Mouse (Mus musculus) spleen, adult 2 months (tissue): ENCODE data around the gene Gm49398. TPM values are rescaled to one million over a fixed set of nuclear protein-coding genes. Genes with fewer than 3 reads are reported as not detected.

Experiments
- DNase-seq, 2 experiments: peaks; one replicate each; pipeline versions ENCODE4 v3.0.0 to v3.0.0-alpha.2; 2012 to 2021; ENCODE audit warnings: low spot score in 2 of 2, low read depth in 1 of 2
- H3K27ac ChIP-seq: fragments of 200-500 bp; 2 replicates; pipeline ENCODE4 v1.5.1; 2012; ENCODE audit warnings: low read length, inconsistent platforms; ENCODE audit not compliant: insufficient read depth
- H3K27me3 ChIP-seq: fragments of 200-500 bp; 2 replicates; pipeline ENCODE4 v1.6.1; 2012; ENCODE audit warnings: mild to moderate bottlenecking, moderate library complexity, low read length, inconsistent platforms; ENCODE audit not compliant: control insufficient read depth, insufficient read depth
- H3K36me3 ChIP-seq: fragments of 200-500 bp; 2 replicates; pipeline ENCODE4 v1.6.1; 2012; ENCODE audit warnings: mild to moderate bottlenecking, low read length, inconsistent platforms; ENCODE audit not compliant: control insufficient read depth, insufficient read depth
- H3K4me1 ChIP-seq: fragments of 200-500 bp; 2 replicates; pipeline ENCODE4 v1.6.1; 2011; ENCODE audit warnings: inconsistent platforms; ENCODE audit not compliant: control insufficient read depth, insufficient read depth, insufficient read length
- H3K4me3 ChIP-seq: fragments of 200-500 bp; 2 replicates; pipeline ENCODE4 v1.5.1; 2011; ENCODE audit warnings: mild to moderate bottlenecking, inconsistent platforms; ENCODE audit not compliant: insufficient read depth, insufficient read length; ENCODE audit errors: extremely low read depth
- CTCF ChIP-seq: fragments of 200-500 bp; IDR thresholded peaks from 2 replicates; pipeline ENCODE4 v1.5.1; 2011; ENCODE audit warnings: mild to moderate bottlenecking, inconsistent platforms; ENCODE audit not compliant: insufficient read depth, insufficient read length, insufficient replicate concordance; ENCODE audit errors: extremely low read depth
- POLR2A ChIP-seq: fragments of 200-500 bp; IDR thresholded peaks from 2 replicates; pipeline ENCODE4 v1.6.1; 2011; ENCODE audit warnings: low read depth, low read length, inconsistent platforms
- WGBS: fragments of 180-500 bp; shearing (Covaris S2); methylation state at CpG from one replicate; pipeline ENCODE4 v1.1.7; 2018; 5-methylcytosine and 5-hydroxymethylcytosine counted together
- polyA plus RNA-seq: library from polyadenylated mRNA; depleted of rRNA; stranded (reverse); fragments of >200 nt; gene quantifications from 2 replicates; pipeline ENCODE4 v1.2.3, GENCODE M21; 2012; rRNA removed

The Gm49398 gene
- polyA plus RNA-seq, result not detected in 2 replicates

- Histone ChIP-seq H3K27me3 (no peaks in the 10 kb centered on the region), H3K27ac (no peak within 1 kb of the TSS), H3K36me3 (no peaks in the 10 kb centered on the region), H3K4me1 (no peaks in the 10 kb centered on the region), H3K4me3 (no peak within 1 kb of the TSS)
- DNase-seq, result no peak
- no peak for TF ChIP-seq POLR2A
- no peak for TF ChIP-seq CTCF
- WGBS, result 91% methylated on average over 2 of the region's 2 CpGs
These were observed at the start of gene Gm49398 for GRCm38 (mm10) chr13:61288739-61289138. Gene Gm49398 (minus strand): TSS chr13:61288839.

DNA sequence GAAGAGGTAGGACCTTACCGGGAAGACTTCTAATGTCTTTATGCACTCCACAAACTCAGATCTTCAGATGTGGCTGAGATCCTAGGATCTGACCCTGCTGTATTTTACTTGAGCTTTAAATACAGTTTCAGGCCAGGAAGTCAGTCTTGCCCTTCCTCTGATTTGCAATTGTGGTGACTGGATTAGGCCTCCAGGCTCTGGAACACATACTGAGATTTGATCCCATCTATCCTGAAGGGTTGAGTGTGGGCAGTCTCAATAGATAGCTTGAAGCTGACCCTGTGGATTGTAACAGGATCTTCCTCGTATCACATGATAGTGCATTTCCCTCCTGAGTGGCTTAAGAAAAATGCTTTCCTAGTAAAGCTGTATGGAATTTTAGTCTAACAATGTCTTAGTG, 33.4 kb downstream of the Gm49398 start, which contains the start of gene Cts8:
Cts8 (minus strand) TSS at position 101 of the 400 bp plus-strand sequence.
- no peak for DNase-seq
- Histone ChIP-seq H3K27me3 (no peaks in the 10 kb centered on the region), H3K27ac (no peak within 1 kb of the TSS), H3K36me3 (no peaks in the 10 kb centered on the region), H3K4me3 (no peak within 1 kb of the TSS), H3K4me1 (no peaks in the 10 kb centered on the region)
- WGBS, result 88% methylated on average over 2 of the region's 2 CpGs
- no peak for TF ChIP-seq POLR2A
- TF ChIP-seq CTCF, result no peak

DNA sequence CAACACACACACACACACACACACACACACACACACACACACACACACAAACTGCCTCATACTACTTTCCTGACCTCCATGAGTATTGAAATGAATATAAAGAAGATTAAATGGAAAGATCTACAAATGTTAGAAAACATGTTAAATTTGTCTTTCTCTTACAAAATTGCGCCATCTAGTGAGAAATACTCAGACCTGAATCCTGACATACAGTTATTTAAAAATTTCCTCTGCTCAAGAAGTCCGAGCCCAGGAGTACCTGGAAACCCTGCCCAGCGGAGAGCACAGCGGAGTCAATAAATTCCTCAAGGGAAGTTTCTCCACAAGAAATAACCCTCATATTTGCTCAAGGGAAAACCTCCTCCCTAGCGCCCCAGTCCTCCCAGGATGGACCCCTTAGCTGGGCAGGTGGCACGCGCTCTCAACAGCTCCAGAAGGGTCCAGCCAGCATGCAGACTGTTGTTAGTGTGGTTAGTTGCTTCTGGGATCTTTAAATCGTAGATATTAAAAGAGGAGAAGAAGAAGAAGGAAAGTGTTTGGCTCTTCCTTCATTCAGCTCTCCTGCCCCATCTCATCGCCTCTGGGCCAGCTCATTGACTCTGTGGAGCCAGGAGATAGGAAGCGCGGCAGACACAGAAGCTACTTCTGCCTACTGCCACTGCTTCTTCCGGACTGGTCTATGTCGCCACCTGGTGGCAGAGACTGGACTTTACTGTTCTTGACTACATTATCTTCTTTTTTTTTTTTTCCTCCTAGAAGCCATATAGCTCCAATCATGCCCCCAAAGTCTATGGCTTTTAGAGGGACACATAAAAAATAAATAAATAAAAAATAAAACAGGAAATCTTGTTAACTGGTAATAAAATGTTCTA, 47.3 kb downstream of the Gm49398 start:
- no peak overlapping the region for H3K4me3 ChIP-seq
- H3K27ac ChIP-seq, result no peak overlapping the region
- no peak for TF ChIP-seq POLR2A
- TF ChIP-seq CTCF, result peak; percentile 42; the same call in 1 of the 2 replicates
- H3K27me3 ChIP-seq, result no peaks in the 10 kb centered on the region
- DNase-seq, result peak; percentile 0 to 5
- WGBS, result 39% methylated on average over 13 of the region's 13 CpGs
- no peaks in the 10 kb centered on the region for H3K36me3 ChIP-seq
- no peaks in the 10 kb centered on the region for H3K4me1 ChIP-seq

DNA sequence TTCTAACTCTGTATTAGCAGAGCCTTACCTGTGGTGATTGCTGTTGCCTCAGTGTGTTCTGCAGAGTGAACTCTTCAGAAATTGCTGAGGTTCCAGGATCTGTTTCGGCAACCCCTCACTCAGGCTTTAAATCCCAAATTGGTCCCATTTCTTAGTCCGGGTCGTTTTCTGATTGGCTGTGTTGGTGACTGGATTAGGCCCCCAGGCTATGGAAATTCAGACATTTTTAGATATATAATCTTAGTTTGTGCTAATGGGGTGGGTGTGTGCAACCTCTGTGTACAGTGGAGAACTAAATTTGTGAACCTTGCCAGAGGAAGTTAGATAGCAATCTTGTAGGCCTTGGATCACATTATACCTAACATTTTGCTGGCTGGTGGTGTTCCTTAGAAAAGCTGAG, 85.3 kb downstream of the Gm49398 start, which contains the start of gene Cts6:
Cts6 (minus strand) TSS at position 101 of the 400 bp plus-strand sequence.
- 90% methylated on average over 3 of the region's 3 CpGs for WGBS

More for the DNA sequence above, 85.3 kb downstream of the Gm49398 start, which contains the start of gene Cts6:
- TF ChIP-seq CTCF (no peak), POLR2A (no peak)
- DNase-seq, result no peak
- Histone ChIP-seq H3K36me3 (no peaks in the 10 kb centered on the region), H3K27ac (no peak within 1 kb of the TSS), H3K4me3 (no peak within 1 kb of the TSS), H3K4me1 (no peaks in the 10 kb centered on the region), H3K27me3 (no peaks in the 10 kb centered on the region)

Other genes with a start within 250 kb of the Gm49398 start
- gene Ctsq, start 248.2 kb downstream of the Gm49398 start, polyA plus RNA-seq, result not detected in 2 replicates
- gene Ctsr, start 124.6 kb downstream of the Gm49398 start, polyA plus RNA-seq, result not detected in 2 replicates
- not detected in 2 replicates for gene Cts6, start 85.4 kb downstream of the Gm49398 start, polyA plus RNA-seq
- not detected in 2 replicates for gene Cts8, start 33.5 kb downstream of the Gm49398 start, polyA plus RNA-seq
- not detected in 2 replicates for gene Cts7, start 69.4 kb upstream of the Gm49398 start, polyA plus RNA-seq